Mouse (Mus musculus): ENCODE results near the gene 9830107B12Rik.
A peak's percentile ranks its signal among the peaks of the same experiment; 100 is the strongest.
"Not testable (repeated sequence)": the region's sequence is repeated elsewhere in the genome, so short reads cannot be mapped to it uniquely, and the experiment has no call there.

9830107B12Rik gene

GRCm38 (mm10) chr17:48146120-48146519, at the start of gene 9830107B12Rik:
Gene 9830107B12Rik (minus strand): TSS chr17:48146268.
- no peak for DNase-seq (ENCODE audit: extremely low read depth, insufficient read length, low spot score)

- no peak for DNase-seq (ENCODE audit: extremely low read depth, insufficient read length, low spot score)
Measured at GRCm38 (mm10) chr17:48192366-48192765, 46.3 kb upstream of the 9830107B12Rik start.

GRCm38 (mm10) chr17:48185252-48185651, 39.2 kb upstream of the 9830107B12Rik start:
- DNase-seq (ENCODE audit: extremely low read depth, insufficient read length, low spot score): no peak

- not testable (repeated sequence) for DNase-seq (ENCODE audit: extremely low read depth, insufficient read length, low spot score)
Measured at GRCm38 (mm10) chr17:48167103-48167502, 21.0 kb upstream of the 9830107B12Rik start, which contains the start of gene A530064D06Rik. Gene A530064D06Rik (minus strand): TSS chr17:48167275.

- DNase-seq (ENCODE audit: extremely low read depth, insufficient read length, low spot score): no peak
Measured at GRCm38 (mm10) chr17:48157382-48158076, 11.5 kb upstream of the 9830107B12Rik start.

- DNase-seq (ENCODE audit: extremely low read depth, insufficient read length, low spot score): no peak
Measured at GRCm38 (mm10) chr17:48132810-48133209, 13.3 kb downstream of the 9830107B12Rik start.

GRCm38 (mm10) chr17:48120456-48120855, 25.6 kb downstream of the 9830107B12Rik start:
- no peak for DNase-seq (ENCODE audit: extremely low read depth, insufficient read length, low spot score)

GRCm38 (mm10) chr17:48119656-48120055, 26.4 kb downstream of the 9830107B12Rik start:
- DNase-seq (ENCODE audit: extremely low read depth, insufficient read length, low spot score): no peak

- DNase-seq (ENCODE audit: extremely low read depth, insufficient read length, low spot score): no peak
Measured at GRCm38 (mm10) chr17:48118570-48118969, 27.5 kb downstream of the 9830107B12Rik start.

- DNase-seq (ENCODE audit: extremely low read depth, insufficient read length, low spot score): no peak
Measured at GRCm38 (mm10) chr17:48110547-48111287, 35.4 kb downstream of the 9830107B12Rik start.

GRCm38 (mm10) chr17:48108520-48108919, 37.5 kb downstream of the 9830107B12Rik start:
- no peak for DNase-seq (ENCODE audit: extremely low read depth, insufficient read length, low spot score)

GRCm38 (mm10) chr17:48107862-48108261, 38.2 kb downstream of the 9830107B12Rik start:
- no peak for DNase-seq (ENCODE audit: extremely low read depth, insufficient read length, low spot score)

GRCm38 (mm10) chr17:48107333-48107732, 38.7 kb downstream of the 9830107B12Rik start:
- no peak for DNase-seq (ENCODE audit: extremely low read depth, insufficient read length, low spot score)

GRCm38 (mm10) chr17:48100441-48101417, 45.3 kb downstream of the 9830107B12Rik start:
- DNase-seq (ENCODE audit: extremely low read depth, insufficient read length, low spot score): peak; percentile 61

GRCm38 (mm10) chr17:48099312-48099711, 46.8 kb downstream of the 9830107B12Rik start:
- DNase-seq (ENCODE audit: extremely low read depth, insufficient read length, low spot score): no peak

GRCm38 (mm10) chr17:48098528-48098890, 47.6 kb downstream of the 9830107B12Rik start:
- no peak for DNase-seq (ENCODE audit: extremely low read depth, insufficient read length, low spot score)

GRCm38 (mm10) chr17:48097743-48098527, 48.1 kb downstream of the 9830107B12Rik start:
- no peak for DNase-seq (ENCODE audit: extremely low read depth, insufficient read length, low spot score)

GRCm38 (mm10) chr17:48097011-48097742, 48.9 kb downstream of the 9830107B12Rik start:
- DNase-seq (ENCODE audit: extremely low read depth, insufficient read length, low spot score): no peak

GRCm38 (mm10) chr17:48096321-48096720, 49.7 kb downstream of the 9830107B12Rik start:
- DNase-seq (ENCODE audit: extremely low read depth, insufficient read length, low spot score): no peak

All from 3134 (cell line).